Mouse (Mus musculus) neural tube, postnatal 0 days (tissue): ENCODE data around the gene Olfr713. TPM values are rescaled to one million over a fixed set of nuclear protein-coding genes. Genes with fewer than 3 reads are reported as not detected.

Source experiments
- polyA plus RNA-seq: library from polyadenylated mRNA; unstranded; fragments of >200 nt; fragmentation: Nextera tagmentation; extraction: Ambion mirVana; gene quantifications from 2 replicates; pipeline ENCODE4 v1.2.1, GENCODE M21; 2015

The Olfr713 gene
- not detected in 2 replicates for polyA plus RNA-seq

DNA sequence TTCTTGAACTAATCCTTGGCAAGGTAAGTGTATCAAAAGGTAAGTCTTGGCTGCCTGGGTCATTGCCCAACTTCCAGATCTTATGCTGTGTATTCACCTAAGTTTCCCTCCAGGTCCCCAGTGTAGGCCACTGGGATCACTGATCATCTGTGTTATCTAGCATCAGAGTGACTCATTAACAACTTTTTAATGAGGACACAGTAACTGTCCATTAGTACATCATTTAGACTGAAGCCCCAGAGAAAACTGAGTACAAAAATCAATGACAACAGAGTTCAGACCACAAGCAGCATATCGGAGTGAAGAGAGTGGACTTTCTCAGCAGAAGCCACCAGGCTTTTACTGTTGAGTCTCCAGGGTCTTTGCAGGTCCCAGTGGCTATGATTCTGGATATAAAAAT is at the start of gene Olfr713:
Olfr713 (plus strand) TSS at position 301 of the 400 bp plus-strand sequence.

DNA sequence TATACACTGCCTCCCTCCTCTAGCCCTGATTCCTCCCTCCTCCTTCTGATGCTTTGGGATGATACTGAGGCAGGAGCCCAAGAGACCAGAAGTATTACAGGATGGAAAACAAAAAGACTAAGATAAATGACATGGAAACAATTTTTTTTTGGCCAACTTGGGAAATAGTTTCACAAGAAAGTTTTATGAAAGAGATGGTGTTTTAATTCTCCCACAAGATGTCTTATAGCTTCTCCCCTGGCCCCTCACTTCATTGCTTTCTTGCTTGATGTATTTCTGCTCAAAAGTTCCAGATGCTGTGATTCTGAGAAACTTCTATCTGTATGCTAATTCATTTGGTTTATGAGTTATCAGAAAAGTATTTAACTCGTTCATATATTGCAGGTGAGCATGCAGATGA is 25.0 kb upstream of the Olfr713 start, which contains the start of gene Olfr2:
Olfr2 (minus strand) TSS at position 101 of the 400 bp plus-strand sequence.

DNA sequence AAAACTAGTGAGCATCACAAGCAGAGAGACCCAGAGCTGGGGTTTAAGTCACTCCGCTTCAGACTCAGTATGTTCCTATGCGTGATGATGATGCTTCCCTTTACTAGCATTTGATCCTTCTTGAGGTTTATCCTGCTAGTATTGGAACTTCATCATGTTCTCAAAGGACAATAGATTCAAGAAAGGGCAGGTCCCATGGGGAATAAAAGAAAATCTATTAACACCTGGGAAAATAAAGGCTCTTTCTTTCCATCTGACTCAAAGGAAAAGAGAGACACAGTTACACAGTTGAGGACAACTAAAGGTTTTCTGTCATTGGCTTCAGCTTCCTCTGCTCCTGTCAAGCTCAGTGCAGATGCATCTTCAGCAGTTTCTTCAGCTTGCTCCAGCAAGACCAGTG is 39.7 kb downstream of the Olfr713 start, which contains the start of gene Olfr714:
Olfr714 (plus strand) TSS at position 301 of the 400 bp plus-strand sequence.

Other genes with a start within 250 kb of the Olfr713 start
- not detected in 2 replicates for gene Olfr699, start 238.0 kb upstream of the Olfr713 start, polyA plus RNA-seq
- gene Olfr700, start 222.3 kb upstream of the Olfr713 start, polyA plus RNA-seq = not detected in 2 replicates
- gene Olfr701, start 217.0 kb upstream of the Olfr713 start, polyA plus RNA-seq = not detected in 2 replicates
- not detected in 2 replicates for gene Olfr702, start 197.3 kb upstream of the Olfr713 start, polyA plus RNA-seq
- not detected in 2 replicates for gene Olfr703, start 187.8 kb upstream of the Olfr713 start, polyA plus RNA-seq
- not detected in 2 replicates for gene Olfr704, start 168.0 kb upstream of the Olfr713 start, polyA plus RNA-seq
- not detected in 2 replicates for gene Olfr705, start 154.3 kb upstream of the Olfr713 start, polyA plus RNA-seq
- not detected in 2 replicates for gene Olfr706, start 143.0 kb upstream of the Olfr713 start, polyA plus RNA-seq
- not detected in 2 replicates for gene Olfr707, start 129.9 kb upstream of the Olfr713 start, polyA plus RNA-seq
- not detected in 2 replicates for gene Olfr1532-ps1, start 123.2 kb upstream of the Olfr713 start, polyA plus RNA-seq
- not detected in 2 replicates for gene Olfr709-ps1, start 99.0 kb upstream of the Olfr713 start, polyA plus RNA-seq
- gene Olfr710, start 82.9 kb upstream of the Olfr713 start, polyA plus RNA-seq = not detected in 2 replicates
- gene Olfr6, start 67.2 kb upstream of the Olfr713 start, polyA plus RNA-seq = not detected in 2 replicates
- not detected in 2 replicates for gene Olfr711, start 55.7 kb upstream of the Olfr713 start, polyA plus RNA-seq
- not detected in 2 replicates for gene Olfr2, start 25.1 kb upstream of the Olfr713 start, polyA plus RNA-seq
- gene Olfr714, start 39.8 kb downstream of the Olfr713 start, polyA plus RNA-seq = not detected in 2 replicates
- not detected in 2 replicates for gene Olfr17, start 62.0 kb downstream of the Olfr713 start, polyA plus RNA-seq
- gene Olfr715b, start 79.2 kb downstream of the Olfr713 start, polyA plus RNA-seq = not detected in 2 replicates
- not detected in 2 replicates for gene Olfr715, start 99.9 kb downstream of the Olfr713 start, polyA plus RNA-seq
- gene Olfr716, start 107.2 kb downstream of the Olfr713 start, polyA plus RNA-seq = not detected in 2 replicates
- not detected in 2 replicates for gene Nlrp14, start 135.8 kb downstream of the Olfr713 start, polyA plus RNA-seq
- not detected in 2 replicates for gene Rbmxl2, start 178.3 kb downstream of the Olfr713 start, polyA plus RNA-seq